Mouse (Mus musculus) midbrain, postnatal 0 days (tissue): ENCODE measurements around the gene Huwe1. TPM values are rescaled to one million over a fixed set of nuclear protein-coding genes. Genes with fewer than 3 reads are reported as not detected.

Source experiments
- ATAC-seq: fragments of 200-750 bp; cut with Nextera tagmentation; 2 replicates; pipeline ENCODE4 v1.8.0; 2017; ENCODE audit warnings: moderate number of reproducible peaks, mild to moderate bottlenecking, moderate TSS enrichment, moderate library complexity; ENCODE audit not compliant: low FRiP score
- DNase-seq: peaks from one replicate; pipeline ENCODE4 v3.0.0-alpha.2; 2015; ENCODE audit warnings: low spot score
- H3K27ac ChIP-seq: fragments of 300-500 bp; sonication (generic); 2 replicates; pipeline ENCODE4 v1.5.1; 2014; ENCODE audit warnings: low read depth, mild to moderate bottlenecking, low read length, mixed read lengths
- H3K27me3 ChIP-seq: fragments of 300-500 bp; sonication (generic); 2 replicates; pipeline ENCODE4 v1.6.1; 2014; ENCODE audit warnings: low read length, control low read depth, mixed read lengths; ENCODE audit not compliant: insufficient read depth
- H3K36me3 ChIP-seq: fragments of 300-500 bp; sonication (generic); 2 replicates; pipeline ENCODE4 v1.6.1; 2014; ENCODE audit warnings: low read length, control low read depth, mixed read lengths; ENCODE audit not compliant: insufficient read depth
- H3K4me1 ChIP-seq: fragments of 300-500 bp; sonication (generic); 2 replicates; pipeline ENCODE4 v1.6.1; 2014; ENCODE audit warnings: mild to moderate bottlenecking, control low read depth, antibody characterized with exemption, low read length, mixed read lengths; ENCODE audit not compliant: insufficient read depth
- H3K4me2 ChIP-seq: fragments of 300-500 bp; sonication (generic); 2 replicates; pipeline ENCODE4 v1.6.1; 2014; ENCODE audit warnings: low read depth, mild to moderate bottlenecking, low read length, mixed read lengths; ENCODE audit not compliant: poor library complexity, severe bottlenecking
- H3K4me3 ChIP-seq: fragments of 300-500 bp; sonication (generic); 2 replicates; pipeline ENCODE4 v1.5.1; 2014; ENCODE audit warnings: low read depth, mild to moderate bottlenecking, low read length, moderate library complexity
- H3K9ac ChIP-seq: fragments of 300-500 bp; sonication (generic); replicated peaks from 2 replicates; pipeline ENCODE4 v1.6.1; 2014; ENCODE audit warnings: mild to moderate bottlenecking, low read length, moderate library complexity, mixed read lengths; ENCODE audit not compliant: poor library complexity, severe bottlenecking
- H3K9me3 ChIP-seq: fragments of 300-500 bp; sonication (generic); 2 replicates; pipeline ENCODE4 v1.6.1; 2016; ENCODE audit warnings: low read length, control low read depth
- CTCF ChIP-seq: IDR thresholded peaks from 2 replicates; pipeline ENCODE4 v1.5.1; 2016; ENCODE audit warnings: antibody characterized with exemption, mild to moderate bottlenecking
- WGBS: fragments of 180-500 bp; shearing (Covaris S2); extraction: QIAGEN DNeasy Blood & Tissue Kit; methylation state at CpG from one replicate; pipeline ENCODE4 v1.1.7; 2014; 5-methylcytosine and 5-hydroxymethylcytosine counted together
- microRNA counts: library from miRNA; unstranded; fragments of <30 nt; microRNA quantifications from one replicate; lab custom pipeline; 2015
- microRNA-seq: library from miRNA; unstranded; fragments of <30 nt; microRNA quantifications from one replicate; pipeline ENCODE4, GENCODE M21; 2016; ENCODE audit warnings: borderline number of aligned reads
- polyA plus RNA-seq: library from polyadenylated mRNA; unstranded; fragments of >200 nt; fragmentation: Nextera tagmentation; extraction: Ambion mirVana; gene quantifications from 2 replicates; pipeline ENCODE4 v1.2.1, GENCODE M21; 2015
- total RNA-seq: library from RNA; depleted of rRNA; stranded (reverse); fragments of >200 nt; gene quantifications from 2 replicates; pipeline ENCODE4 v1.2.3, GENCODE M21; 2014; rRNA removed

Gene Huwe1
- total and polyA plus RNA-seq, 2 experiments from 2014 or later = 37.5 to 145 TPM

- Histone ChIP-seq H3K9ac (no peak overlapping the region), H3K4me3 (no peak overlapping the region), H3K27me3 (no peaks in the 10 kb centered on the region; the same call in 1 of the 2 replicates), H3K4me2 (no peak overlapping the region), H3K9me3 (no peaks in the 10 kb centered on the region), H3K36me3 (peaks cover 25% of the 10 kb centered on the region; the same call in 1 of the 2 replicates), H3K4me1 (no peaks in the 10 kb centered on the region), H3K27ac (no peak overlapping the region)
- 98% methylated on average over 6 of the region's 6 CpGs for WGBS
- no peak for DNase-seq
- no peak for TF ChIP-seq CTCF
- ATAC-seq = no peak
Measured at GRCm38 (mm10) chrX:151929390-151929789, 128.8 kb downstream of the Huwe1 start.

- no peak for TF ChIP-seq CTCF
- H3K4me3 ChIP-seq = no peak overlapping the region
- no peak overlapping the region for H3K4me2 ChIP-seq
- H3K27ac ChIP-seq = no peak overlapping the region
- 72% methylated on average over 2 of the region's 2 CpGs for WGBS
- no peaks in the 10 kb centered on the region; the same call in 1 of the 2 replicates for H3K27me3 ChIP-seq
- no peak overlapping the region for H3K9ac ChIP-seq
- no peaks in the 10 kb centered on the region for H3K4me1 ChIP-seq
- H3K9me3 ChIP-seq = no peaks in the 10 kb centered on the region
- H3K36me3 ChIP-seq = no peaks in the 10 kb centered on the region; the same call in 1 of the 2 replicates
- DNase-seq (no peak), ATAC-seq (no peak)
Measured at GRCm38 (mm10) chrX:151938852-151939251, 138.2 kb downstream of the Huwe1 start.

DNA sequence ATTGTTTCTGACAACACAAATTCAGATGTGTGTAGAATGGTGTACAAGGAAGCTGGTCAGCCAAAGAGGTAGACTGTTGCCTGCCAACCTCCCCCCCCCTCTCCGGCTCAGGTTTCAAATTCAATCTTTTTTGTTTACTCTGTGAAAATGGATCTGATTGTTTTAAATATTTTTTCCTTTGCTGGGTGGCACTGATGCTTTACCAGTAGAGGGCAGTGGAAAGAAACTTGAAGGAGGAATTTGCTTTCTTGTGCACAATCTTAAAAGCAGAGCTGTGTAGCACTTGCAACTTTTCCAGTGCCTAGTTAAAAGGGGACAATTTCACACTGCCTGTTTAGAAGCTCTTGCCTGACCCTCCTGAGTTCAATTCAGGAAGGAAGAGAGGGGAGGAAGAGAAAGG lies 146.4 kb downstream of the Huwe1 start:
- Histone ChIP-seq H3K27me3 (no peaks in the 10 kb centered on the region), H3K27ac (no peak overlapping the region), H3K4me1 (no peaks in the 10 kb centered on the region), H3K9me3 (no peaks in the 10 kb centered on the region), H3K36me3 (no peaks in the 10 kb centered on the region), H3K9ac (no peak overlapping the region), H3K4me3 (no peak overlapping the region), H3K4me2 (no peak overlapping the region)
- DNase-seq (peak; percentile 28), ATAC-seq (no peak)
- 40% methylated on average over 1 of the region's 1 CpGs for WGBS
- TF ChIP-seq CTCF = peak; percentile 70

- Histone ChIP-seq H3K4me2 (no peak overlapping the region), H3K27ac (no peak overlapping the region), H3K36me3 (no peaks in the 10 kb centered on the region), H3K9ac (no peak overlapping the region), H3K4me1 (no peaks in the 10 kb centered on the region), H3K9me3 (no peaks in the 10 kb centered on the region), H3K4me3 (no peak overlapping the region), H3K27me3 (no peaks in the 10 kb centered on the region)
- DNase-seq (no peak), ATAC-seq (no peak)
- WGBS = 68% methylated on average over 3 of the region's 3 CpGs
- no peak for TF ChIP-seq CTCF
Measured at GRCm38 (mm10) chrX:151947781-151948180, 147.2 kb downstream of the Huwe1 start.

DNA sequence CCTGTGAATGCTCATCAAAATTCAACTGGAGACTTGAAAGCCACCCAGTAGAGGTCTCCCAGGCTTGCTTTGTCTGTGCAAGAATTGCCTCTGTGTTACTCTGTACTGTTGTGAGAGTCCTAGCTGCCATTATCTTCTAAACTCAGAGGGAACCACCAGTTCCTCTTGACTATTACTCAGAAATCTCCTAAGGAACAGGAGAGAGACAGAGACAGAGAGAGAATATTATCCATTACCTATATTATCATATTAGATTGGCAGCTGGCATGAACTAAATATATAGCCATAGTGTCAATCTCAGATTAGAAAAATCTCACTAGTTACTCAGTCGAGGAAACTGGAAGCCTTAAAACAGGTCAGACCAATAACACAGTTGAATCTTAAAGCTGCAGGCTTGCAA lies 149.6 kb downstream of the Huwe1 start:
- ATAC-seq (no peak), DNase-seq (no peak)
- Histone ChIP-seq H3K36me3 (no peaks in the 10 kb centered on the region), H3K9me3 (no peaks in the 10 kb centered on the region), H3K4me3 (no peak overlapping the region), H3K9ac (no peak overlapping the region), H3K27ac (no peak overlapping the region), H3K27me3 (no peaks in the 10 kb centered on the region), H3K4me1 (no peaks in the 10 kb centered on the region), H3K4me2 (no peak overlapping the region)
- TF ChIP-seq CTCF = no peak
- WGBS = 58% methylated on average over 1 of the region's 1 CpGs

GRCm38 (mm10) chrX:151951181-151951580 lies 150.6 kb downstream of the Huwe1 start:
- H3K4me3 ChIP-seq = no peak overlapping the region
- ATAC-seq (no peak), DNase-seq (no peak)
- H3K9me3 ChIP-seq = no peaks in the 10 kb centered on the region
- H3K4me1 ChIP-seq = no peaks in the 10 kb centered on the region
- 58% methylated on average over 3 of the region's 3 CpGs for whole genome bisulfite sequencing
- no peaks in the 10 kb centered on the region for H3K27me3 ChIP-seq
- no peak overlapping the region for H3K4me2 ChIP-seq
- no peak overlapping the region for H3K27ac ChIP-seq
- no peak for TF ChIP-seq CTCF
- no peaks in the 10 kb centered on the region for H3K36me3 ChIP-seq
- H3K9ac ChIP-seq = no peak overlapping the region

MicroRNAs encoded within 50 kb of the gene (microRNA counts, 519-probe panel; counts per million panel counts)
- 4,200 counts per million, percentile 84 among the panel's probes with 10 or more counts for microRNA mmu-miR-98 (lab: Ali Mortazavi, UCI)

Small RNA genes within 50 kb of the gene (microRNA-seq; reads per million reads assigned to microRNA genes)
- gene Mir3113 (not detected), gene Mir98 (3,963 reads per million, percentile 86 among the genes with 10 or more reads in this experiment), gene Mirlet7f-2 (3,080 reads per million, percentile 84 among the genes with 10 or more reads in this experiment)

Other genes with a start within 250 kb of the Huwe1 start
- gene Hsd17b10, start 201.0 kb downstream of the Huwe1 start, total RNA-seq = 51.1 and 62.8 TPM in 2 replicates
- 78.9 and 87.7 TPM in 2 replicates for gene Hsd17b10, start 201.0 kb downstream of the Huwe1 start, polyA plus RNA-seq
- gene Ribc1, start 215.5 kb downstream of the Huwe1 start, total RNA-seq = 0.33 TPM in 1 of 2 replicates, not detected in the other
- gene Ribc1, start 215.5 kb downstream of the Huwe1 start, polyA plus RNA-seq = 0.61 and 1.1 TPM in 2 replicates
- gene Smc1a, start 215.6 kb downstream of the Huwe1 start, total RNA-seq = 30.5 and 34.0 TPM in 2 replicates
- gene Smc1a, start 215.6 kb downstream of the Huwe1 start, polyA plus RNA-seq = 48.9 and 51.7 TPM in 2 replicates